16 mouse cellular contexts compared by ENCODE assay signal in genomic region chr9:77480001-77480400, GRCm38 (mm10).
A peak's percentile ranks its signal among the peaks of the same experiment; 100 is the strongest.
DNase-seq lines count a peak whose midpoint lies in the region; ATAC-seq lines count a peak whose summit lies in the region.
"Had no signal": no experiment of that assay in that cellular context is flagged by ENCODE, and none has a peak within 500 bp of the region (broad histone marks: within the 10 kb centered on the region; RNA-seq: fewer than 3 reads in every experiment).

No protein-coding gene starts in this region.

- H3K27me3 ChIP-seq in heart, embryonic 10.5 days (ENCODE audit: insufficient read depth, poor library complexity, severe bottlenecking) = no peaks in the 10 kb centered on the region
- H3K27me3 ChIP-seq in midbrain, embryonic 14.5 days (ENCODE audit: control insufficient read depth, insufficient read depth, low read length) = no peaks in the 10 kb centered on the region
- H3K27me3 ChIP-seq in midbrain, embryonic 15.5 days (replicated peaks) = no peaks in the 10 kb centered on the region
- no peaks in the 10 kb centered on the region for H3K27me3 ChIP-seq in hindbrain, embryonic 14.5 days (ENCODE audit: control insufficient read depth, insufficient read depth, low read length)

- H3K9ac ChIP-seq in midbrain, embryonic 14.5 days (replicated peaks; ENCODE audit: low read length) = no peak overlapping the region
- no peak overlapping the region for H3K9ac ChIP-seq in midbrain, embryonic 15.5 days
- no peak overlapping the region for H3K9ac ChIP-seq in hindbrain, embryonic 14.5 days

- no peaks in the 10 kb centered on the region for H3K36me3 ChIP-seq in heart, embryonic 10.5 days
- no peaks in the 10 kb centered on the region for H3K36me3 ChIP-seq in midbrain, embryonic 14.5 days (ENCODE audit: control insufficient read depth, insufficient read depth, low read length)
- no peaks in the 10 kb centered on the region for H3K36me3 ChIP-seq in midbrain, embryonic 15.5 days (replicated peaks)
- no peaks in the 10 kb centered on the region for H3K36me3 ChIP-seq in hindbrain, embryonic 14.5 days (replicated peaks; ENCODE audit: control insufficient read depth, insufficient read depth)

- H3K9me3 ChIP-seq in heart, embryonic 10.5 days = no peaks in the 10 kb centered on the region
- no peaks in the 10 kb centered on the region for H3K9me3 ChIP-seq in midbrain, embryonic 14.5 days (ENCODE audit: control insufficient read depth, low read length)
- H3K9me3 ChIP-seq in midbrain, embryonic 15.5 days = no peaks in the 10 kb centered on the region
- no peaks in the 10 kb centered on the region for H3K9me3 ChIP-seq in hindbrain, embryonic 14.5 days (ENCODE audit: control insufficient read depth, low read length)

- peaks cover 51% of the 10 kb centered on the region for H3K4me1 ChIP-seq in heart, embryonic 10.5 days
- peaks cover 27% of the 10 kb centered on the region for H3K4me1 ChIP-seq in midbrain, embryonic 14.5 days (ENCODE audit: control insufficient read depth, insufficient read depth, low read length)
- H3K4me1 ChIP-seq in midbrain, embryonic 15.5 days = peaks cover 18% of the 10 kb centered on the region
- H3K4me1 ChIP-seq in hindbrain, embryonic 14.5 days (replicated peaks; ENCODE audit: control insufficient read depth, insufficient read depth, low read length) = peaks cover 39% of the 10 kb centered on the region

- ATAC-seq in midbrain, embryonic 14.5 days (ENCODE audit: low FRiP score, low TSS enrichment) = no peak
- no peak for ATAC-seq in midbrain, embryonic 15.5 days (replicated peaks)
- ATAC-seq in hindbrain, embryonic 14.5 days (ENCODE audit: low FRiP score) = no peak
- ATAC-seq in megakaryocyte, adult 5-6 weeks (ENCODE audit: poor library complexity, severe bottlenecking) = no peak
- ATAC-seq: intestine, postnatal 0 days had no signal

- no peak overlapping the region for H3K4me2 ChIP-seq in midbrain, embryonic 14.5 days (ENCODE audit: low read length)
- no peak overlapping the region for H3K4me2 ChIP-seq in midbrain, embryonic 15.5 days
- 0 out of 2 replicates have a peak overlapping the region, but pooled peaks have one; percentile 13 for H3K4me2 ChIP-seq in hindbrain, embryonic 14.5 days (replicated peaks)
- H3K4me2 ChIP-seq: heart, embryonic 11.5 days; midbrain, embryonic 11.5 days had no signal

- H3K27ac ChIP-seq in heart, embryonic 10.5 days = no peak overlapping the region
- 0 out of 2 replicates have a peak overlapping the region, but pooled peaks have one; percentile 13 for H3K27ac ChIP-seq in midbrain, embryonic 14.5 days (replicated peaks; ENCODE audit: low read depth, low read length)
- no peak overlapping the region for H3K27ac ChIP-seq in midbrain, embryonic 15.5 days
- no peak overlapping the region for H3K27ac ChIP-seq in hindbrain, embryonic 14.5 days
- H3K27ac ChIP-seq: macrophage had no signal

- DNase-seq in cerebellum, postnatal 10 days = peak; percentile 43 to 46
- DNase-seq in cerebellum, postnatal 14 days = no peak
- peak; percentile 68 for DNase-seq in heart, embryonic 10.5 days (ENCODE audit: low spot score)
- DNase-seq in heart, postnatal 14 days = no peak
- no peak for DNase-seq in midbrain, embryonic 14.5 days
- no peak for DNase-seq in hindbrain, embryonic 14.5 days (ENCODE audit: low spot score)
- DNase-seq: adrenal gland, postnatal 10 days; kidney, postnatal 10 days; right cerebral cortex, postnatal 25 days had no signal

- H3K4me3 ChIP-seq in heart, embryonic 10.5 days = no peak overlapping the region
- H3K4me3 ChIP-seq in midbrain, embryonic 14.5 days (replicated peaks; ENCODE audit: low read depth, low read length) = no peak overlapping the region
- no peak overlapping the region for H3K4me3 ChIP-seq in midbrain, embryonic 15.5 days
- H3K4me3 ChIP-seq in hindbrain, embryonic 14.5 days (replicated peaks; ENCODE audit: low read length) = no peak overlapping the region
- H3K4me3 ChIP-seq: myocyte had no signal

- intact Hi-C loops in heart, postnatal 14 days (cut with DNase I) = no loop called here

- WGBS in heart, embryonic 10.5 days = 84% methylated on average over 7 of the region's 7 CpGs
- whole genome bisulfite sequencing in midbrain, embryonic 14.5 days = 34% methylated on average over 7 of the region's 7 CpGs
- WGBS in midbrain, embryonic 15.5 days = 38% methylated on average over 7 of the region's 7 CpGs
- 37% methylated on average over 7 of the region's 7 CpGs for WGBS in hindbrain, embryonic 14.5 days

Comparison
In these comparisons a context has a peak if more than half of its experiments do, and no peak if none do; other contexts are left out.
1. DNase-seq: peak in cerebellum, postnatal 10 days (2 of 2) and heart, embryonic 10.5 days (single experiment); none in cerebellum, postnatal 14 days (0 of 2), heart, postnatal 14 days (0 of 2), midbrain, embryonic 14.5 days (single experiment) and hindbrain, embryonic 14.5 days (single experiment).